Mouse (Mus musculus) limb, embryonic 12.5 days (tissue): ENCODE measurements around the gene Ddo. TPM values are rescaled to one million over a fixed set of nuclear protein-coding genes. Genes with fewer than 3 reads are reported as not detected.

ENCODE experiments used
- polyA plus RNA-seq: library from polyadenylated mRNA; unstranded; fragments of >200 nt; fragmentation: Nextera tagmentation; extraction: Ambion mirVana; gene quantifications from 2 replicates; pipeline ENCODE4 v1.2.1, GENCODE M21; 2016

The Ddo gene
- polyA plus RNA-seq, 1 experiment from 2014 or later, result not detected

Other genes with a start within 250 kb of the Ddo start
- gene Slc22a16, start 59.7 kb upstream of the Ddo start, polyA plus RNA-seq, result not detected in 2 replicates
- 1.00 and 1.5 TPM in 2 replicates for gene Mettl24, start 53.3 kb downstream of the Ddo start, polyA plus RNA-seq